10 mouse cellular contexts compared by ENCODE assay signal in the genomic region with DNA sequence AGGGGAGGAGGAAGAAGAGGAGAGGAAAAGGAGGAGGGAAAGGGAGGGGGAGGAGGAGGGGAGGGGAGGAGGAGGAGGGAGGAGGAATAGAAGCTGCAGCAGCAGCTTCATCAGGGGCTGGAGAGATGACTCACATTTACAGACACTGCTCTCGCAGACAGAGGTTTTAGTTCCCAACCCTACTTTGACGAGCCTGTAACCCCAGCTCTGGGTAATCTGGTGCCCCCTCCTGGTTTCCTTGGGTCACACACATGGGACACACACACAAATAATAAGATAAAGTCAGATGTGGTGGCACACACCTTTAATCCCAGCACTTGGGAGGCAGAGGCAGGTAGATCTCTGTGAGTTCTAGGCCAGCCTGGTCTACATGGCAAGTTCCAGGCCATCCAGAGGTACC. TPM values are rescaled to one million over a fixed set of nuclear protein-coding genes. Genes with fewer than 3 reads are reported as not detected.
DNase-seq lines count a peak whose midpoint lies in the region; ATAC-seq lines count a peak whose summit lies in the region.
"Had no signal": no experiment of that assay in that cellular context is flagged by ENCODE, and none has a peak within 500 bp of the region (broad histone marks: within the 10 kb centered on the region; RNA-seq: fewer than 3 reads in every experiment).

No protein-coding gene starts in this region.

- H3K4me2 ChIP-seq in liver, embryonic 13.5 days, result no peak overlapping the region
- H3K4me2 ChIP-seq: heart, embryonic 13.5 days had no signal

- H3K9me3 ChIP-seq in liver, embryonic 13.5 days (replicated peaks), result no peaks in the 10 kb centered on the region
- H3K9me3 ChIP-seq: heart, embryonic 13.5 days had no signal

- peak; percentile 45 for DNase-seq in adrenal gland, postnatal 10 days
- DNase-seq in adrenal gland, adult 8-10 months, result no peak
- DNase-seq in right cerebral cortex, adult 18-20 months, result peak; percentile 11
- no peak for DNase-seq in right cerebral cortex, postnatal 4 days
- DNase-seq in liver, embryonic 13.5 days, result peak; percentile 42
- DNase-seq in thymus, postnatal 36 days, result peak; percentile 16 to 26
- DNase-seq in left cerebral cortex, postnatal 36 days (ENCODE audit: low spot score in 2 of 2), result no peak

- 0 out of 2 replicates have a peak, but pooled peaks cover 2% of the 10 kb centered on the region for H3K27me3 ChIP-seq in liver, embryonic 13.5 days
- H3K27me3 ChIP-seq: heart, embryonic 13.5 days had no signal

- ATAC-seq in liver, embryonic 13.5 days (ENCODE audit: low read depth), result peak; percentile 58; the same call in 1 of the 2 replicates
- ATAC-seq in frontal cortex, adult (ENCODE audit: low TSS enrichment), result no peak

- intact Hi-C loops in left cerebral cortex, postnatal 36 days (cut with DNase I), result no loop called here

- H3K4me1 ChIP-seq in liver, embryonic 13.5 days (replicated peaks), result peaks cover 18% of the 10 kb centered on the region

- H3K36me3 ChIP-seq in liver, embryonic 13.5 days, result no peaks in the 10 kb centered on the region

- no peak overlapping the region for H3K4me3 ChIP-seq in liver, embryonic 13.5 days (replicated peaks)
- H3K4me3 ChIP-seq: heart, embryonic 13.5 days had no signal

- H3K27ac ChIP-seq in liver, embryonic 13.5 days, result no peak overlapping the region
- H3K27ac ChIP-seq: heart, embryonic 13.5 days had no signal

- H3K9ac ChIP-seq in liver, embryonic 13.5 days, result no peak overlapping the region
- H3K9ac ChIP-seq: heart, embryonic 13.5 days had no signal

- WGBS in liver, embryonic 13.5 days (ENCODE audit: insufficient replicate concordance), result 13% methylated on average over 2 of the region's 2 CpGs

RNA-seq across cellular contexts. Expression of gene Pacsin2, which starts 19.1 kb away (rescaled TPM):
- 10 to 100 TPM; 69.9 to 76.3 TPM for total RNA-seq in adrenal gland, postnatal 10 days (2021)
- total RNA-seq in adrenal gland, adult 8-10 months (2022), result 100 to 1,000 TPM in 2 of 4 experiments, 10 to 100 TPM in 2; 88.4 to 126 (median 102) TPM
- 45.0 and 58.2 TPM in 2 replicates for polyA plus RNA-seq in liver, embryonic 13.5 days (2015; fragmentation: Nextera tagmentation; extraction: Ambion mirVana)
- total RNA-seq in left cerebral cortex, postnatal 36 days (2021), result 100 to 1,000 TPM in 1 of 2 experiments, 10 to 100 TPM in 1; 88.9 to 102 TPM

RNA-seq across cellular contexts. Expression of gene Ttll1, which starts 27.2 kb away (rescaled TPM):
- total RNA-seq in adrenal gland, postnatal 10 days (2021), result 1 to 10 TPM; 7.0 to 9.5 TPM
- total RNA-seq in adrenal gland, adult 8-10 months (2022), result 10 to 100 TPM in 2 of 4 experiments, 1 to 10 TPM in 2; 9.8 to 16.5 (median 13.1) TPM
- 7.2 and 7.4 TPM in 2 replicates for polyA plus RNA-seq in liver, embryonic 13.5 days (2015; fragmentation: Nextera tagmentation; extraction: Ambion mirVana)
- total RNA-seq in left cerebral cortex, postnatal 36 days (2021), result 10 to 100 TPM; 49.7 to 52.3 TPM

RNA-seq across cellular contexts. Expression of gene Bik, which starts 43.2 kb away (rescaled TPM):
- total RNA-seq in adrenal gland, postnatal 10 days (2021), result 10 to 100 TPM; 10.4 to 12.1 TPM
- total RNA-seq in adrenal gland, adult 8-10 months (2022), result 1 to 10 TPM; 3.1 to 8.1 (median 5.4) TPM
- polyA plus RNA-seq in liver, embryonic 13.5 days (2015; fragmentation: Nextera tagmentation; extraction: Ambion mirVana), result 1.1 and 1.5 TPM in 2 replicates
- not detected for total RNA-seq in left cerebral cortex, postnatal 36 days (2021)
- polyA plus RNA-seq: macrophage had no signal

Comparison
In these comparisons a context has a peak if more than half of its experiments do, and no peak if none do; other contexts are left out.
1. DNase-seq: peak in adrenal gland, postnatal 10 days (single experiment), right cerebral cortex, adult 18-20 months (single experiment), liver, embryonic 13.5 days (single experiment) and thymus, postnatal 36 days (2 of 2); none in adrenal gland, adult 8-10 months (single experiment), right cerebral cortex, postnatal 4 days (single experiment) and left cerebral cortex, postnatal 36 days (0 of 2).